Mouse (Mus musculus): ENCODE data around the gene Ssr2.

GRCm38 (mm10) chr3:88622113-88622940, 46.7 kb downstream of the Ssr2 start:
- no peak for TF ChIP-seq CTCF (conservative IDR thresholded peaks at IDR 0.05; ENCODE audit: low read length)
- no peak for TF ChIP-seq POU5F1 (IDR thresholded peaks at IDR 0.05; ENCODE audit: borderline replicate concordance, low read length)

Data from E14TG2a.4 (cell line).